Mouse (Mus musculus) left cerebral cortex, postnatal 10 days (tissue): ENCODE measurements around the gene Cnnm2. TPM values are rescaled to one million over a fixed set of nuclear protein-coding genes. Genes with fewer than 3 reads are reported as not detected.

Experiments
- DNase-seq, 2 experiments: peaks; one replicate each; pipeline ENCODE4 v3.0.0; 2021 to 2022; ENCODE audit warnings: low spot score in 2 of 2, mixed read lengths in 1 of 2; ENCODE audit errors: extremely low spot score in 1 of 2
- intact Hi-C: fragments of 180-260 bp; cut with DNase I; formaldehyde crosslinking; loops from one replicate; pipeline ENCODE4 v1.15.1; 2025
- total RNA-seq, 2 experiments: library from RNA; stranded (reverse); gene quantifications; 2 replicates each; pipeline ENCODE4 v1.2.3; 2021

The Cnnm2 gene
- total RNA-seq, 2 experiments from 2014 or later = 25.8 to 29.4 TPM

GRCm38 (mm10) chr19:46784038-46784437 lies 22.6 kb downstream of the Cnnm2 start:
- intact Hi-C loops = no loop called here
- no peak for DNase-seq

GRCm38 (mm10) chr19:46784502-46784901 lies 23.1 kb downstream of the Cnnm2 start:
- intact Hi-C loops = no loop called here
- DNase-seq = no peak

- intact Hi-C loops = no loop called here
- no peak for DNase-seq
Observed at GRCm38 (mm10) chr19:46785633-46786032, 24.2 kb downstream of the Cnnm2 start.

- intact Hi-C loops = no loop called here
- DNase-seq = no peak
Observed at GRCm38 (mm10) chr19:46789782-46790181, 28.4 kb downstream of the Cnnm2 start.

GRCm38 (mm10) chr19:46791360-46791759 lies 30.0 kb downstream of the Cnnm2 start:
- intact Hi-C loops = no loop called here
- DNase-seq = no peak

GRCm38 (mm10) chr19:46791921-46792320 lies 30.5 kb downstream of the Cnnm2 start:
- no peak for DNase-seq
- intact Hi-C loops = no loop called here

GRCm38 (mm10) chr19:46792480-46792879 lies 31.1 kb downstream of the Cnnm2 start:
- DNase-seq = no peak
- intact Hi-C loops = no loop called here

GRCm38 (mm10) chr19:46794181-46794580 lies 32.8 kb downstream of the Cnnm2 start:
- DNase-seq = no peak
- intact Hi-C loops = no loop called here

- intact Hi-C loops = no loop called here
- no peak for DNase-seq
Observed at GRCm38 (mm10) chr19:46799903-46800583, 38.6 kb downstream of the Cnnm2 start.

GRCm38 (mm10) chr19:46801492-46801891 lies 40.1 kb downstream of the Cnnm2 start:
- intact Hi-C loops = no loop called here

GRCm38 (mm10) chr19:46802306-46802705 lies 40.9 kb downstream of the Cnnm2 start:
- intact Hi-C loops = no loop called here
- no peak for DNase-seq

More at GRCm38 (mm10) chr19:46801492-46801891, 40.1 kb downstream of the Cnnm2 start:
- DNase-seq = no peak

- no peak for DNase-seq
- intact Hi-C loops = no loop called here
Observed at GRCm38 (mm10) chr19:46803732-46804131, 42.3 kb downstream of the Cnnm2 start.

- intact Hi-C loops = no loop called here
- no peak for DNase-seq
Observed at GRCm38 (mm10) chr19:46804751-46805150, 43.4 kb downstream of the Cnnm2 start.

GRCm38 (mm10) chr19:46805933-46806688 lies 44.7 kb downstream of the Cnnm2 start:
- no peak for DNase-seq

GRCm38 (mm10) chr19:46808261-46808660 lies 46.9 kb downstream of the Cnnm2 start:
- intact Hi-C loops = no loop called here
- DNase-seq = no peak

More at GRCm38 (mm10) chr19:46805933-46806688, 44.7 kb downstream of the Cnnm2 start:
- intact Hi-C loops = no loop called here

GRCm38 (mm10) chr19:46809031-46809430 lies 47.6 kb downstream of the Cnnm2 start:
- intact Hi-C loops = no loop called here

GRCm38 (mm10) chr19:46819276-46819675 lies 57.9 kb downstream of the Cnnm2 start:
- intact Hi-C loops = no loop called here
- no peak for DNase-seq

More at GRCm38 (mm10) chr19:46809031-46809430, 47.6 kb downstream of the Cnnm2 start:
- DNase-seq = no peak

GRCm38 (mm10) chr19:46822491-46822890 lies 61.1 kb downstream of the Cnnm2 start:
- intact Hi-C loops = no loop called here
- DNase-seq = no peak

- intact Hi-C loops = no loop called here
- DNase-seq = no peak
Observed at GRCm38 (mm10) chr19:46823759-46824158, 62.4 kb downstream of the Cnnm2 start.

- no peak for DNase-seq
- intact Hi-C loops = no loop called here
Observed at GRCm38 (mm10) chr19:46824867-46825266, 63.5 kb downstream of the Cnnm2 start.
